Mouse (Mus musculus): ENCODE results near the gene Tspan9.

The Tspan9 gene

GRCm38 (mm10) chr6:128076104-128077020 is 67.0 kb downstream of the Tspan9 start:
- no peak for DNase-seq (ENCODE audit: low spot score)

GRCm38 (mm10) chr6:128075453-128076003 is 67.9 kb downstream of the Tspan9 start:
- no peak for DNase-seq (ENCODE audit: low spot score)

- DNase-seq (ENCODE audit: low spot score), result no peak
Measured at GRCm38 (mm10) chr6:128070921-128071558, 72.4 kb downstream of the Tspan9 start.

GRCm38 (mm10) chr6:128070072-128070872 is 73.1 kb downstream of the Tspan9 start:
- DNase-seq (ENCODE audit: low spot score), result no peak

GRCm38 (mm10) chr6:128068144-128068543 is 75.2 kb downstream of the Tspan9 start:
- no peak for DNase-seq (ENCODE audit: low spot score)

GRCm38 (mm10) chr6:128065982-128066381 is 77.4 kb downstream of the Tspan9 start:
- DNase-seq (ENCODE audit: low spot score), result peak; percentile 80

- DNase-seq (ENCODE audit: low spot score), result no peak
Measured at GRCm38 (mm10) chr6:128063501-128063900, 79.9 kb downstream of the Tspan9 start.

- no peak for DNase-seq (ENCODE audit: low spot score)
Measured at GRCm38 (mm10) chr6:128062784-128063183, 80.6 kb downstream of the Tspan9 start.

GRCm38 (mm10) chr6:128062216-128062615 is 81.2 kb downstream of the Tspan9 start:
- no peak for DNase-seq (ENCODE audit: low spot score)

- no peak for DNase-seq (ENCODE audit: low spot score)
Measured at GRCm38 (mm10) chr6:128061342-128061741, 82.1 kb downstream of the Tspan9 start.

GRCm38 (mm10) chr6:128058570-128058969 is 84.8 kb downstream of the Tspan9 start:
- DNase-seq (ENCODE audit: low spot score), result no peak

- DNase-seq (ENCODE audit: low spot score), result no peak
Measured at GRCm38 (mm10) chr6:128058157-128058556, 85.2 kb downstream of the Tspan9 start.

- DNase-seq (ENCODE audit: low spot score), result no peak
Measured at GRCm38 (mm10) chr6:128053000-128053732, 90.2 kb downstream of the Tspan9 start.

- no peak for DNase-seq (ENCODE audit: low spot score)
Measured at GRCm38 (mm10) chr6:128047671-128048070, 95.7 kb downstream of the Tspan9 start.

GRCm38 (mm10) chr6:128047239-128047638 is 96.2 kb downstream of the Tspan9 start:
- DNase-seq (ENCODE audit: low spot score), result no peak

GRCm38 (mm10) chr6:128046799-128047198 is 96.6 kb downstream of the Tspan9 start:
- no peak for DNase-seq (ENCODE audit: low spot score)

- no peak for DNase-seq (ENCODE audit: low spot score)
Measured at GRCm38 (mm10) chr6:128044691-128045090, 98.7 kb downstream of the Tspan9 start.

- DNase-seq (ENCODE audit: low spot score), result no peak
Measured at GRCm38 (mm10) chr6:128043486-128043885, 99.9 kb downstream of the Tspan9 start.

GRCm38 (mm10) chr6:128041836-128042235 is 101.6 kb downstream of the Tspan9 start:
- no peak for DNase-seq (ENCODE audit: low spot score)

- DNase-seq (ENCODE audit: low spot score), result no peak
Measured at GRCm38 (mm10) chr6:128039077-128039766, 104.2 kb downstream of the Tspan9 start.

GRCm38 (mm10) chr6:128038568-128038967 is 104.8 kb downstream of the Tspan9 start:
- DNase-seq (ENCODE audit: low spot score), result no peak

Measured in yolk sac, embryonic 10.5 days (tissue).